Mouse (Mus musculus) brain, embryonic 14.5 days (tissue): ENCODE measurements around the gene Nuak1.

Experiments used
- CTCF ChIP-seq: fragments of 200-500 bp; IDR thresholded peaks from 2 replicates; pipeline ENCODE4 v1.5.1; 2012; ENCODE audit warnings: inconsistent platforms, mild to moderate bottlenecking, moderate library complexity, borderline replicate concordance; ENCODE audit not compliant: insufficient read depth, insufficient read length; ENCODE audit errors: extremely low read depth
- POLR2A ChIP-seq: fragments of 200-500 bp; IDR thresholded peaks from 2 replicates; pipeline ENCODE4 v1.6.1; 2012; ENCODE audit warnings: mild to moderate bottlenecking, inconsistent platforms, borderline replicate concordance; ENCODE audit not compliant: poor library complexity, insufficient read depth, insufficient read length, severe bottlenecking; ENCODE audit errors: extremely low read depth

DNA sequence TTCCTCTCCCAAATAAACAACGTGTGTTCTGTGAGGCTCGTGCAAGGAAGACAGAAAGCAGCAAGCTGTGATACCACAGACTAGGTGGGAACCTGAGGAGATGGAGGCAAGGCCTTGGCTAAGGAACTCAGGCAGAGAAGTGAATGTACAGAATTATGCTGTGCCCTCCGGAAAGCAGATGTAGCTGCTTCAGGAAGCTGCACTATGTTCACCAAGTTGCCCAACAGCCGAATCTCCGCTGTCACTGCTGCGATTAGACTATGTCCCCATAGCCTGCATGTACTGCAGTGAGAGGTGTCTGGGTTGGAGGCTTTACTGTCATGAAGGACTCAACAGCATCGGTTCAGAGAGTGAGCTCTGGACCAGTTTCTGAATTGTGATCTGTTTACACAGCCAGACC lies 110.6 kb downstream of the Nuak1 start:
- no peak for TF ChIP-seq POLR2A
- TF ChIP-seq CTCF = no peak
